Mouse (Mus musculus): ENCODE data around the gene Ankfy1.

Ankfy1 gene

GRCm38 (mm10) chr11:72795455-72796295, 105.9 kb downstream of the Ankfy1 start, which contains the start of the genes Cyb5d2 and Zzef1:
Gene Cyb5d2, minus strand, starts transcription at chr11:72796142.
Gene Zzef1, plus strand, starts transcription at chr11:72796226.
- peak; percentile 88 for DNase-seq (ENCODE audit: low read depth)

GRCm38 (mm10) chr11:72796296-72796687, 106.5 kb downstream of the Ankfy1 start:
- DNase-seq (ENCODE audit: low read depth) = no peak

- DNase-seq (ENCODE audit: low read depth) = no peak
These were observed 107.0 kb downstream of the Ankfy1 start for GRCm38 (mm10) chr11:72796773-72797338.

- no peak for DNase-seq (ENCODE audit: low read depth)
These were observed 108.3 kb downstream of the Ankfy1 start for GRCm38 (mm10) chr11:72798112-72798511.

GRCm38 (mm10) chr11:72801182-72801581, 111.4 kb downstream of the Ankfy1 start:
- no peak for DNase-seq (ENCODE audit: low read depth)

GRCm38 (mm10) chr11:72803038-72803437, 113.2 kb downstream of the Ankfy1 start:
- no peak for DNase-seq (ENCODE audit: low read depth)

GRCm38 (mm10) chr11:72804586-72804985, 114.8 kb downstream of the Ankfy1 start:
- no peak for DNase-seq (ENCODE audit: low read depth)

- DNase-seq (ENCODE audit: low read depth) = no peak
These were observed 115.4 kb downstream of the Ankfy1 start for GRCm38 (mm10) chr11:72805232-72805631.

- DNase-seq (ENCODE audit: low read depth) = no peak
These were observed 116.8 kb downstream of the Ankfy1 start for GRCm38 (mm10) chr11:72806556-72806955.

GRCm38 (mm10) chr11:72807992-72808391, 118.2 kb downstream of the Ankfy1 start:
- no peak for DNase-seq (ENCODE audit: low read depth)

GRCm38 (mm10) chr11:72813687-72814086, 123.9 kb downstream of the Ankfy1 start:
- DNase-seq (ENCODE audit: low read depth) = no peak

- no peak for DNase-seq (ENCODE audit: low read depth)
These were observed 124.4 kb downstream of the Ankfy1 start for GRCm38 (mm10) chr11:72814188-72814587.

GRCm38 (mm10) chr11:72816859-72817258, 127.1 kb downstream of the Ankfy1 start:
- DNase-seq (ENCODE audit: low read depth) = no peak

GRCm38 (mm10) chr11:72818067-72818466, 128.3 kb downstream of the Ankfy1 start:
- DNase-seq (ENCODE audit: low read depth) = no peak

GRCm38 (mm10) chr11:72821041-72821440, 131.2 kb downstream of the Ankfy1 start:
- DNase-seq (ENCODE audit: low read depth) = no peak

Measured in fibroblast of lung, adult 2 months (primary cell).